Mouse (Mus musculus): ENCODE data around the gene Hbb-bt. TPM values are rescaled to one million over a fixed set of nuclear protein-coding genes. Genes with fewer than 3 reads are reported as not detected.
"Not testable (repeated sequence)": the region's sequence is repeated elsewhere in the genome, so short reads cannot be mapped to it uniquely, and the experiment has no call there.

The Hbb-bt gene
- polyA plus RNA-seq (2015; fragmentation: Nextera tagmentation; extraction: Ambion mirVana) = 2,578 and 3,288 TPM in 2 replicates

DNA sequence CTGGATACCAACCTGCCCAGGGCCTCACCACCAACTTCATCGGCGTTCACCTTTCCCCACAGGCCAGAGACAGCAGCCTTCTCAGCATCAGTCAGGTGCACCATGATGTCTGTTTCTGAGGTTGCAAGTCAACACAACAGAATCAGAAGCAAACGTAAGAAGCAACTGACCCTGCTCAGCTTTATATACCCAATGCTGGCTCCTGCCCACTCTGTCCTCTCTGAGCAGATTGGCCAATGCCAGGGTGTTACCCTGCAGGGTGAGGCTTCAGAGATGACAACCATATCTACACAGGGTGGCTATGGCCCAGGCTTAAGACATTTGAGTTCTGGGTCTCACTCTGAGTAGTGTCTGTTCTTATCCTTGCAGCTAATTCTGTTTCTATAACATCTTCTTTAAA lies at the start of gene Hbb-bt:
Hbb-bt (minus strand) TSS at position 231 of the 400 bp plus-strand sequence.
- no peaks in the 10 kb centered on the region for H3K36me3 ChIP-seq
- no peaks in the 10 kb centered on the region for H3K27me3 ChIP-seq
- no peak within 1 kb of the TSS for H3K4me2 ChIP-seq (replicated peaks)
- WGBS = 89% methylated on average over 3 of the region's 3 CpGs
- H3K4me1 ChIP-seq = no peaks in the 10 kb centered on the region
- no peak for ATAC-seq (ENCODE audit: insufficient number of reproducible peaks, low FRiP score, low TSS enrichment, low read depth)
- no peak within 1 kb of the TSS for H3K9ac ChIP-seq
- H3K4me3 ChIP-seq (replicated peaks) = no peak within 1 kb of the TSS
- no peak within 1 kb of the TSS for H3K27ac ChIP-seq (replicated peaks)
- no peaks in the 10 kb centered on the region for H3K9me3 ChIP-seq (replicated peaks)

DNA sequence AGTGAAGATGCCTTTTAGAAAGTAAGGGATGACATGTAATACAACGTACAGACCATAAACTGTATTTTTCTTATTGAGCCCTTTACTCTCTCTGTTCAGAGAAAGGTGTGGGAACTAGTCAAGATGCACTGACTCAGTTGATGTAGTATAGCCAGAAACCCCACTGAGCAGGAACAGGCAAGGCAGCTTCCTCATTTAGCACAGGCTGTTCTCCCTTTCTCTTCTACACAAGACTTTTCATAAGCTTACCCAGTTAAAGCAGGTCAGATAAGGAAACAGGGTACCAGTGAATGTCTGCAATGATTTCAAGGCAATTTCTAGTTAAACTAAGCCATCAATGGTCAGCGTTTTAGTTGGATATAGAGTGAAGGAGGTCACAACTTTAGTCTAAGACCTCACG lies 47.7 kb upstream of the Hbb-bt start:
- WGBS = 84% methylated on average over 3 of the region's 3 CpGs
- H3K4me3 ChIP-seq (replicated peaks) = no peak overlapping the region

DNA sequence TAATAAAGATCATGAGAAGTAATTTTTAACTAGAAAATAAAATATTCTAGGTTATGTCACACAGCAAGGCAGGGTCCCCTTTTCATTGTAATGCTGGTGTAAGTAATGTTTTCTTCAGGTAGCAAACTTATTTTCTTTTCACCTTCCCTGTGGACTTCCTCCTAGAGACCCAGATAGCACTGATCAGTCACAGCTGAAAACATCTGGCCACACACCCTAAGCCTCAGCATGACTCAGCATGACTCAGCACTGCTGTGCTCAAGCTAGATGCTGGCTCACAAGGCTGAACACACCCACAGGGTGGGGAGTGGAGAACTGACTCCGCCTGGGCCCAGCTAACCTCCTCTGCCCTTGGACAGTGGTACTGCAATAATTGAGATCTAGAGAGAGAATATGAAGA lies 47.1 kb upstream of the Hbb-bt start:
- Histone ChIP-seq H3K27ac (replicated peaks) (no peak overlapping the region), H3K4me3 (replicated peaks) (no peak overlapping the region), H3K9ac (no peak overlapping the region), H3K4me2 (replicated peaks) (no peak overlapping the region), H3K27me3 (no peaks in the 10 kb centered on the region), H3K9me3 (replicated peaks) (no peaks in the 10 kb centered on the region), H3K36me3 (no peaks in the 10 kb centered on the region), H3K4me1 (no peaks in the 10 kb centered on the region)
- ATAC-seq (ENCODE audit: insufficient number of reproducible peaks, low FRiP score, low TSS enrichment, low read depth) = no peak
- WGBS = 49% methylated on average over 1 of the region's 1 CpGs

More for the DNA sequence above, 47.7 kb upstream of the Hbb-bt start:
- Histone ChIP-seq H3K9ac (no peak overlapping the region), H3K36me3 (no peaks in the 10 kb centered on the region), H3K4me2 (replicated peaks) (no peak overlapping the region), H3K9me3 (replicated peaks) (no peaks in the 10 kb centered on the region), H3K27me3 (no peaks in the 10 kb centered on the region), H3K4me1 (no peaks in the 10 kb centered on the region), H3K27ac (replicated peaks) (no peak overlapping the region)
- no peak for ATAC-seq (ENCODE audit: insufficient number of reproducible peaks, low FRiP score, low TSS enrichment, low read depth)

DNA sequence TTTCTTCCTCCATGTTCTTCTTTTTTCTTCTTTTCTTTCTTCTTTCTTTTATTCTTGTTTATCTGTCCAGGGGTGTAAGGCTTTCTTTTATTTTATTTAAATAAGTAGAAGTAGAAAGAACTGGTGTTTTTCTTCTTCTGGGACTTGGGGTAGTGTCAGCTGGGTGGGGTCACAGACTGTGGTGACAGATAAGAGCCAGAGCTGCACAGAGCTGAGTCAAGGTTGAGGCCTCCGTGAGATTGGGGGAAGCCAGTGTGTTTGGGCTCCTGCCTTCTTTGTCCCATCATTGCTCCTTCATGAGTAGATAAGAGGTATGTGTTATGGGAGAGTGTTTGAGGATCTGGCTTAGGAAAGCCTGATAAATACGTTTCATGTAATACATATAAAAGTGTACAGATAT lies 45.3 kb upstream of the Hbb-bt start:
- H3K27ac ChIP-seq (replicated peaks) = no peak overlapping the region
- H3K9me3 ChIP-seq (replicated peaks) = no peaks in the 10 kb centered on the region
- WGBS = 54% methylated on average over 2 of the region's 2 CpGs
- no peaks in the 10 kb centered on the region for H3K36me3 ChIP-seq
- H3K4me3 ChIP-seq (replicated peaks) = no peak overlapping the region
- no peak overlapping the region for H3K4me2 ChIP-seq (replicated peaks)
- H3K4me1 ChIP-seq = no peaks in the 10 kb centered on the region
- no peaks in the 10 kb centered on the region for H3K27me3 ChIP-seq
- ATAC-seq (ENCODE audit: insufficient number of reproducible peaks, low FRiP score, low TSS enrichment, low read depth) = no peak
- no peak overlapping the region for H3K9ac ChIP-seq

DNA sequence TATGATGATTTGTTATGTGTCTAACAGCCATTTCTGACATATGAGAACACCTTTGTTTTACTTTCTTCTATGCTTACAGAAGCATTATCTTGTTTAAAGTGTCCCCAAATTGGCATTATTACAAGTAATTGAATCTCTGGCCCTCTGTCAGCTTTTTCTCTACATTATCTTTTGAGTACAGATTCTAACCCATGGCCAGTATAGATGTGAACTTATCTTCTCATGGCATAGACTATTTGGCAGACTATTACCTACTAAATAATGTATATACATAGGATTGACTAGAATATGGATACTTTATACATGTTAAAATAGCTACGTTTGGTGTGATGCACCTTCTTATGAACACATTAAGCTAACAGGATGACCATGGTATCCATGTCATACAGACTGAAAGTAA lies 40.9 kb upstream of the Hbb-bt start:
- Histone ChIP-seq H3K9me3 (replicated peaks) (no peaks in the 10 kb centered on the region), H3K9ac (no peak overlapping the region), H3K36me3 (no peaks in the 10 kb centered on the region), H3K4me2 (replicated peaks) (no peak overlapping the region), H3K4me3 (replicated peaks) (no peak overlapping the region), H3K4me1 (no peaks in the 10 kb centered on the region), H3K27me3 (no peaks in the 10 kb centered on the region), H3K27ac (replicated peaks) (no peak overlapping the region)
- WGBS = 58% methylated on average over 1 of the region's 1 CpGs
- no peak for ATAC-seq (ENCODE audit: insufficient number of reproducible peaks, low FRiP score, low TSS enrichment, low read depth)

DNA sequence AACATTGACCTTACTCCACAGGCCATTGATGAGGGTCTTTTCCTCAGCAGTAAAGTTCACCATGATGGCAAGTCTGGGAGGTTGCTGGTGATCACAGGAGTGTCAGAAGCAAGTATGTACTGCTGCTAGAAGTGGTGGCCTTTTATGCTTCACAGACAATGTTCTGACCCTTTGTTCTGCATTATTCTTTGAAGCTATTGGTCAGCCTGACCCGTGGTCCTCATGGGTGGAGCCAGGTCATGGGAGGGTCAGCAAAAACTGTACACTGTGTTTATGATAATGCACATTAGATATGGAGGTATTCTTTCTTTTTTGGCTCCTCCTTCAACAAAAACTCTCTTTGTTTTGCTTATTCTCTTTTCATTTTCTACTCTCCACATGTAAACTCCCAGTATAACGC lies 39.3 kb upstream of the Hbb-bt start, which contains the start of gene Hbb-y:
Hbb-y (minus strand) TSS at position 127 of the 400 bp plus-strand sequence.
- Histone ChIP-seq H3K9ac (no peak within 1 kb of the TSS), H3K27me3 (no peaks in the 10 kb centered on the region), H3K9me3 (replicated peaks) (no peaks in the 10 kb centered on the region), H3K4me2 (replicated peaks) (no peak within 1 kb of the TSS), H3K4me3 (replicated peaks) (no peak within 1 kb of the TSS), H3K27ac (replicated peaks) (no peak within 1 kb of the TSS), H3K36me3 (no peaks in the 10 kb centered on the region), H3K4me1 (no peaks in the 10 kb centered on the region)
- no peak for ATAC-seq (ENCODE audit: insufficient number of reproducible peaks, low FRiP score, low TSS enrichment, low read depth)
- 59% methylated on average over 2 of the region's 2 CpGs for WGBS

DNA sequence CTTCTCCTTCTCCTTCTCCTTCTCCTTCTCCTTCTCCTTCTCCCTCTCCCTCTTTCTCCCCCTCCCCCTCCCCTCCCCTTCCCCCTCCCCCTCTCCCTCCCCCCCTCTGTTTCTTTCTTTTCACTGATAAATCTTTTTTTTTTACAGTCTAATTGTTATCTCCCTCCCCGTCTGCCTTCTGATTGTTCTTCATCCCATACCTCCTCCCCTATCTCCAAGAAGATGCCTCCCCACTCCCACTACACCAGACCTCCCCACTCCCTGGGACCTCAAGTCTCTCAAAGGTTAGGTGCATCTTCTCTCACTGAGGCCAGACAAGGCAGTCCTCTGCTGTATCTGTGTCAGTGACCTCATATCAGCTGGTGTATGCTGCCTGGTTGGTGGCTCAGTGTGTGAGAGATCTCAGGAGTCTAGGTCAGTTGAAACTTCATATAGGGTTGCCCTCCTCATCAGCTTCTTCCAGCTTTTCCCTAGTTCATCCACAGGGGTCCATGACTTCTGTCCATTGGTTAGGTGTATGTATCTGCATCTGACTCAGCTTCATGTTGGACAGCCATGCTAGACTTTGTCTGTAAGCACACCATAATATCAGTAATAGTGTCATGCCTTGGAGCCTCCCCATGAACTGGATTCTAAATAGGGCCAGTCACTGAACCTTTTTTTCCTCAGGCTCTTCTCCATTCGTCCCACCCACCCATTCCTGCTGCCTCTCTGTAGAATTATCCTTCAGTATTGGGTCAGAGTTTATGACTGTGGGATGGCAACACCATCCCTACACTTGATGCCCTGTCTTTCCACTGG lies 30.9 kb upstream of the Hbb-bt start:
- no peaks in the 10 kb centered on the region for H3K36me3 ChIP-seq
- H3K9me3 ChIP-seq (replicated peaks) = no peaks in the 10 kb centered on the region
- H3K4me3 ChIP-seq (replicated peaks) = no peak overlapping the region
- H3K4me1 ChIP-seq = no peaks in the 10 kb centered on the region
- no peak overlapping the region for H3K9ac ChIP-seq
- H3K27me3 ChIP-seq = no peaks in the 10 kb centered on the region
- ATAC-seq (ENCODE audit: insufficient number of reproducible peaks, low FRiP score, low TSS enrichment, low read depth) = no peak
- H3K4me2 ChIP-seq (replicated peaks) = no peak overlapping the region
- WGBS = 45% methylated on average over 2 of the region's 2 CpGs
- no peak overlapping the region for H3K27ac ChIP-seq (replicated peaks)

DNA sequence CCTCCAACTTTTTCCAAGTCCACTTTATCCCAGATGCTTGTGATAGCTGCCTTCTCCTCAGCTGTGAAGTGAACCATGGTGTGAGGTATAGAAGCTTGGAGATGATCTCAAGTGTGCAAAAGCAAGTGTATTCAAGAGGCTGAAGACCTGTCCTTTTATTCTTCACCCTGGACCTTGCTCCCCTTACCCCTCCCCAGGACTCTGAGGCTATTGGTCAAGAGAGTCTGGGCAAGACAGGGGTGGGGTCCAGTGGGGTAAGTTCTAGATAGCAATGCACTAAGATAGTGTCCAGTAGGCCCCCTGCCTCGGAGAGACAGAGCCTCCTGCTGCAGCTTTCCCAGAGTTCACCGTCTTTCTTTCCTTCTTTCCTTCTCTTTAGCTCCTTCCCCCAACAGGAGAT lies 29.2 kb upstream of the Hbb-bt start, which contains the start of gene Hbb-bh1:
Hbb-bh1 (minus strand) TSS at position 131 of the 400 bp plus-strand sequence.
- no peaks in the 10 kb centered on the region for H3K36me3 ChIP-seq
- H3K4me3 ChIP-seq (replicated peaks) = no peak within 1 kb of the TSS
- H3K27me3 ChIP-seq = no peaks in the 10 kb centered on the region
- no peak within 1 kb of the TSS for H3K27ac ChIP-seq (replicated peaks)
- ATAC-seq (ENCODE audit: insufficient number of reproducible peaks, low FRiP score, low TSS enrichment, low read depth) = no peak
- H3K4me1 ChIP-seq = no peaks in the 10 kb centered on the region
- no peak within 1 kb of the TSS for H3K9ac ChIP-seq
- H3K4me2 ChIP-seq (replicated peaks) = no peak within 1 kb of the TSS
- WGBS = 75% methylated on average over 2 of the region's 2 CpGs
- no peaks in the 10 kb centered on the region for H3K9me3 ChIP-seq (replicated peaks)

DNA sequence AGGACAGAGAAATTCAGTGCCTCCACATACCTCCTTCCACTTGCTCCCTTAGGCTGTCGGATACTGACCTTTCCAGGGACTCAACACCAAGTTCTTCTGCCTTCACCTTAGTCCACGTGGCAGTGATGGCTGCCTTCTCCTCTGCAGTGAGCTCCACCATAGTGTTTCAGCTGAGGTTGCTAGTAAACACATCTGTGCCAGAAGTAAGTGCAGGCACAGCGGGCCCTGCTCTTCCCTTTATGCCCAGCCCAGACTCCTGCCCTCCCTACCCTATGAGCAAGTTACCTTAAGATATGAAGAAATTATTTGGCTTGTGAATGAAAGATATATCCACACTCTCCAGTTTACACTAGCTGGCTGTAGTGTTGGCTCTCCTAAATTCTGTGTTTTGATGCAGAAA lies 26.5 kb upstream of the Hbb-bt start, which contains the start of gene Hbb-bh2:
Hbb-bh2 (minus strand) TSS at position 253 of the 400 bp plus-strand sequence.
- H3K27ac ChIP-seq (replicated peaks) = no peak within 1 kb of the TSS
- H3K4me3 ChIP-seq (replicated peaks) = no peak within 1 kb of the TSS
- H3K27me3 ChIP-seq = no peaks in the 10 kb centered on the region
- H3K4me1 ChIP-seq = no peaks in the 10 kb centered on the region
- WGBS = 65% methylated on average over 3 of the region's 3 CpGs
- H3K9me3 ChIP-seq (replicated peaks) = no peaks in the 10 kb centered on the region
- no peak within 1 kb of the TSS for H3K9ac ChIP-seq
- ATAC-seq (ENCODE audit: insufficient number of reproducible peaks, low FRiP score, low TSS enrichment, low read depth) = no peak
- no peaks in the 10 kb centered on the region for H3K36me3 ChIP-seq
- H3K4me2 ChIP-seq (replicated peaks) = no peak within 1 kb of the TSS

DNA sequence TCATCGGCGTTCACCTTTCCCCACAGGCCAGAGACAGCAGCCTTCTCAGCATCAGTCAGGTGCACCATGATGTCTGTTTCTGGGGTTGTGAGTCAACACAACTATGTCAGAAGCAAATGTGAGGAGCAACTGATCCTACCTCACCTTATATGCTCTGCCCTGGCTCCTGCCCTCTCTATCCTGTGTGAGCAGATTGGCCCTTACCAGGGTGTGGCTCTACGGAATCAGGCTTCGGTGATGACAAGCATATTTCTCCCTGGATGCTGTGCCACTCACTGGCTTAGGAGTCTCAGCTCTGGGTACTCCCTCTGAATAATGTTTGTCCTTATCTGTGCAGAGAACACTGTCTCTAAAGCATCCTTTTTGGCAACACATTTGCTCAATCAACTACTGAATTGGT lies 14.0 kb upstream of the Hbb-bt start, which contains the start of gene Hbb-bs:
Hbb-bs (minus strand) TSS at position 289 of the 400 bp plus-strand sequence.
- H3K27me3 ChIP-seq = no peaks in the 10 kb centered on the region
- WGBS = 90% methylated on average over 4 of the region's 4 CpGs
- H3K9me3 ChIP-seq (replicated peaks) = no peaks in the 10 kb centered on the region
- no peak within 1 kb of the TSS for H3K4me3 ChIP-seq (replicated peaks)
- no peaks in the 10 kb centered on the region for H3K4me1 ChIP-seq
- no peak within 1 kb of the TSS for H3K27ac ChIP-seq (replicated peaks)
- H3K4me2 ChIP-seq (replicated peaks) = no peak within 1 kb of the TSS
- ATAC-seq (ENCODE audit: insufficient number of reproducible peaks, low FRiP score, low TSS enrichment, low read depth) = no peak
- no peaks in the 10 kb centered on the region for H3K36me3 ChIP-seq
- no peak within 1 kb of the TSS for H3K9ac ChIP-seq

DNA sequence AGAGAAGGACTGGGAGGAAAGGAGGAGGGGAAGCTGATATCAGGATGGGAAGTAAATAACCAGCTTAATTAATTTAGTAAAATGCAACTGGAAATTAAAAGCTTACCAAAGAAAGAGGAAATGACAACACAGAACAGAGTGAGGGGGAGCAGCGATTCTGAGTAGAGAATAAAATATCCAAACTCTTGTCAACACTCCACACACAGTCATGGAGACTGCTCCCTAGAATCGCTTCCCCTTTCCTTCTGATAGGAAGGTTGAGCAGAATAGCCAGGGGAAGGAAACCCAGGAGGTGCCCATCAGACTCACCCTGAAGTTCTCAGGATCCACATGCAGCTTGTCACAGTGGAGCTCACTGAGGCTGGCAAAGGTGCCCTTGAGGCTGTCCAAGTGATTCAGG lies 13.3 kb upstream of the Hbb-bt start:
- H3K27me3 ChIP-seq; H3K27ac ChIP-seq (replicated peaks); H3K4me2 ChIP-seq (replicated peaks); H3K4me3 ChIP-seq (replicated peaks); ATAC-seq (ENCODE audit: insufficient number of reproducible peaks, low FRiP score, low TSS enrichment, low read depth); H3K36me3 ChIP-seq; H3K4me1 ChIP-seq; H3K9me3 ChIP-seq (replicated peaks); H3K9ac ChIP-seq: not testable (repeated sequence)
- WGBS = no CpG with 5 or more reads among the region's 2 CpGs
